Mouse (Mus musculus): ENCODE measurements around the gene Pold1. TPM values are rescaled to one million over a fixed set of nuclear protein-coding genes. Genes with fewer than 3 reads are reported as not detected.

Gene Pold1
- 42.1 and 46.7 TPM in 2 replicates for polyA plus RNA-seq (2012; rRNA removed)
- polyA plus RNA-seq (2014; fragmentation: Nextera tagmentation; extraction: Ambion mirVana), result 37.5 and 40.2 TPM in 2 replicates

DNA sequence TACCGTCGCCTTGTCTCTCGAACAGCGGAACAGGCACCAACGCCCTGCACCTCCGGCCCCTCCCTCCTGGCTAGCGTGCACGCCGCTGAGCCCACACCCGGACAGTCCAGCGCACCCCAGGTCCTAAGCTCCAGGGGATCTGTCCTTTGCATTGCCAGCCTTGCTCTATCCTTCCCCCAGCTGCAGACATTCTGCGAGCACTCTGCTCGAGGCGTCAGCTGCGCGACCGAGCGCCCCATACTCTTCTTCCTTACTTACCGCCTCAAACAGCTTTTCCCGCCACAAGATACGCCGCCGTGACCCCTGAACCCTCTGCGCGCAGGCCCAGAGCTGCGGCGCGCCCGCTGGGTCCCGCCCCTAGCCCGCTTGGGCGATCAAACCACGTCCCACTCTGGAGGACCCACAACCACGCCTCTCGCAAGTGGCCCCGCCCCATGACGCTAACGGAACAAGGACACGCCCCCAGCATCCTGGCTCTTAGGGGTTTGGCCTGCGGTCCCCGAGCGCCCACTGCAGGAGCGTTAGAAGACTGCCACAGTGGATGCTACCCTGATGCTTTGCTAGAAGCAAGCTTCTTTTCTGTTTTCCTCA lies at the start of gene Pold1:
TSS of gene Pold1 (minus strand) at position 353 of the 591 bp plus-strand sequence.
- H3K4me3 ChIP-seq (ENCODE audit: insufficient read depth in 1 of 2, low read depth in 2 of 2, low read length in 2 of 2), result peak within 1 kb of the TSS; percentile 77 to 88
- peaks cover 22% of the 10 kb centered on the region for H3K36me3 ChIP-seq (replicated peaks; ENCODE audit: control insufficient read depth, insufficient read depth, low read depth)
- under 1% methylated on average over 43 of the region's 43 CpGs for WGBS (ENCODE audit: insufficient replicate concordance)
- no peaks in the 10 kb centered on the region for H3K27me3 ChIP-seq (ENCODE audit: control insufficient read depth, insufficient read depth, low read length)
- 0 out of 2 replicates have a peak, but pooled peaks have one; percentile 27 for TF ChIP-seq EP300 (IDR thresholded peaks at IDR 0.05; ENCODE audit: low read depth)
- peak; percentile 99 for TF ChIP-seq CTCF (IDR thresholded peaks at IDR 0.05; ENCODE audit: low read depth)
- no peaks in the 10 kb centered on the region for H3K9me3 ChIP-seq (ENCODE audit: control insufficient read depth, low read length)
- H3K4me2 ChIP-seq (ENCODE audit: low read depth), result peak within 1 kb of the TSS; percentile 99
- H3K9ac ChIP-seq (replicated peaks), result peak within 1 kb of the TSS; percentile 88
- peak within 1 kb of the TSS; percentile 85 for H3K27ac ChIP-seq
- peak; percentile 94 for ATAC-seq (ENCODE audit: insufficient read depth)
- peak; percentile 99 to 100 (median 99) for DNase-seq (ENCODE audit: low read depth in 3 of 3, low spot score in 3 of 3)
- H3K4me1 ChIP-seq (replicated peaks; ENCODE audit: control insufficient read depth in 2 of 2, insufficient read depth in 2 of 2, low read length in 1 of 2), result peaks cover 14 to 18% of the 10 kb centered on the region in 2 experiments

DNA sequence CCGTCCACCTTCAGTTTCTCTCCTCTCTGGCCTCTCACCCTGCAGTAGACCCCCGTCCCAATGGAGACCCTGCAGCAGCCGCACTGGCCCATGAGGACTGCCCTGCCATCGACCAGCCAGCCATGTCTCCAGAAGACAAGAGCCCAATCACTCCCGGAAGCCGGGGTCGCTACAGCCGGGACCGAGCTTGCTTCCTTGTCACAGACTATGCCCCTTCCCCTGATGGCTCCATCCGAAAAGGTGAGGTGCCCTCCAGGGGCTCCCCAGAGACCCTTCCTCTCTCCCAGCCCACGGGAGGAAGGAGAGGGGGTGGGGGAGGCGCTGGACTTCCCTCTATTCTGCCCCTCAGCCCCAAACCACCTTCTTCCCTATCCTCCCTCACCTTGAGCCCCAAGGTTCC lies 49.7 kb upstream of the Pold1 start:
- Histone ChIP-seq H3K27ac (no peak overlapping the region), H3K9ac (replicated peaks) (no peak overlapping the region), H3K4me1 (replicated peaks; ENCODE audit: control insufficient read depth in 2 of 2, insufficient read depth in 2 of 2, low read length in 1 of 2) (no peaks in the 10 kb centered on the region), H3K9me3 (ENCODE audit: control insufficient read depth, low read length) (no peaks in the 10 kb centered on the region), H3K27me3 (ENCODE audit: control insufficient read depth, insufficient read depth, low read length) (peaks cover 16% of the 10 kb centered on the region), H3K4me3 (ENCODE audit: insufficient read depth in 1 of 2, low read depth in 2 of 2, low read length in 2 of 2) (no peak overlapping the region), H3K4me2 (ENCODE audit: low read depth) (no peak overlapping the region), H3K36me3 (replicated peaks; ENCODE audit: control insufficient read depth, insufficient read depth, low read depth) (no peaks in the 10 kb centered on the region)
- DNase-seq (ENCODE audit: low read depth in 3 of 3, low spot score in 3 of 3) (no peak), ATAC-seq (ENCODE audit: insufficient read depth) (no peak)
- no peak for TF ChIP-seq EP300 (IDR thresholded peaks at IDR 0.05; ENCODE audit: low read depth)
- TF ChIP-seq CTCF (IDR thresholded peaks at IDR 0.05; ENCODE audit: low read depth), result no peak
- WGBS (ENCODE audit: insufficient replicate concordance), result 57% methylated on average over 12 of the region's 12 CpGs

DNA sequence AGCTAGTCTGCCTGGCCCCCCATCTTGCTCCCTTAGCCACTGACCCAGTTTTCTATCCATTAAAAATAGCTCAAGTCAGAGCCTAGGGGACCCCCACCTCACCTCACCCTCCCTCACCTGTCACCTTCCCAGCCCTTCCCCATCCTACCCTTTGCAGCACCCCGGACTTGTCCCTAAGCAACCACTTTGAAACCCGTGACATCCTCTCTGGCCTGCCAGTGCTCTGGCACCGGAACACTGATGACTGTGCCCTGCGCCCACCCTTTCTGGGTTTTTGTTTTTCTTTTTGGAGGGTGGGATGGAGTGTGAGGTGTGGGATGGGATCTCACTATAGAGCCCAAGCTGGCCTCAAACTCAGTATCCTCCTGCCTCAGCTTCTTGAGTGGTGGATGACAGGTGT lies 49.0 kb upstream of the Pold1 start:
- ATAC-seq (ENCODE audit: insufficient read depth), result no peak
- WGBS (ENCODE audit: insufficient replicate concordance), result 79% methylated on average over 4 of the region's 4 CpGs

DNA sequence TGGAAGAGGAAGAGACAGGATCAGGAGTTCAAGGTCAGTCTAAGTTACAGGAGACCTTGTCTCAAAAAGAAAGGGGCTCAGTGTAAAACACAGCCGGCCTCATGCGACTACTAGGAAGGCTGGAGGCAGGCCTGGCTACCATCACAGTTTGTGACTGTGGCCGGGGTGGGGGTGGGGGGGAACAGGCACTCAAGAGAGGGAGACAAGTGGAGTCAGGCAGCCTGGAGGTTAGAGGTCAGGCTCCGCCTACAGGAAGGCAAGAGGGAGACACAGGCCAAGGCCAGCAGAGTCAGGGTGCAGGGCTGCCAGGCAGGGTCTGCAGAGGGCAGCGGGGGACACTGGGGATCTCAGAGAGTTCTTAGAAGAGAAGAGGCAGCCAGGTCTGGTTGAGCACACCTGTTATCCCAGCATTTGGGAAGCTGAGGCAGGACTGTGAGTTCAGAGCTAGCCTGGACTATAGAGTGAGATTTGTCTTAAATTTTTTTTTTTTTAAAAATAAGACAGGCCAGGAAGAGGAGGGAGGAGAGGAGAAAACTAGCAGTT lies 48.4 kb upstream of the Pold1 start:
- DNase-seq (ENCODE audit: low read depth in 3 of 3, low spot score in 3 of 3), result no peak
- TF ChIP-seq CTCF (IDR thresholded peaks at IDR 0.05; ENCODE audit: low read depth) (no peak), EP300 (IDR thresholded peaks at IDR 0.05; ENCODE audit: low read depth) (no peak)
- Histone ChIP-seq H3K4me1 (replicated peaks; ENCODE audit: control insufficient read depth in 2 of 2, insufficient read depth in 2 of 2, low read length in 1 of 2) (no peaks in the 10 kb centered on the region), H3K27ac (no peak overlapping the region), H3K9ac (replicated peaks) (no peak overlapping the region), H3K4me3 (ENCODE audit: insufficient read depth in 1 of 2, low read depth in 2 of 2, low read length in 2 of 2) (no peak overlapping the region), H3K9me3 (ENCODE audit: control insufficient read depth, low read length) (no peaks in the 10 kb centered on the region), H3K27me3 (ENCODE audit: control insufficient read depth, insufficient read depth, low read length) (peaks cover 20% of the 10 kb centered on the region), H3K36me3 (replicated peaks; ENCODE audit: control insufficient read depth, insufficient read depth, low read depth) (no peaks in the 10 kb centered on the region), H3K4me2 (ENCODE audit: low read depth) (no peak overlapping the region)
- WGBS (ENCODE audit: insufficient replicate concordance), result 42% methylated on average over 5 of the region's 5 CpGs
- no peak for ATAC-seq (ENCODE audit: insufficient read depth)

More for the DNA sequence above, 49.0 kb upstream of the Pold1 start:
- Histone ChIP-seq H3K4me2 (ENCODE audit: low read depth) (no peak overlapping the region), H3K36me3 (replicated peaks; ENCODE audit: control insufficient read depth, insufficient read depth, low read depth) (no peaks in the 10 kb centered on the region), H3K4me1 (replicated peaks; ENCODE audit: control insufficient read depth in 2 of 2, insufficient read depth in 2 of 2, low read length in 1 of 2) (no peaks in the 10 kb centered on the region), H3K27me3 (ENCODE audit: control insufficient read depth, insufficient read depth, low read length) (peaks cover 16% of the 10 kb centered on the region), H3K27ac (no peak overlapping the region), H3K4me3 (ENCODE audit: insufficient read depth in 1 of 2, low read depth in 2 of 2, low read length in 2 of 2) (no peak overlapping the region), H3K9me3 (ENCODE audit: control insufficient read depth, low read length) (no peaks in the 10 kb centered on the region), H3K9ac (replicated peaks) (no peak overlapping the region)
- no peak for TF ChIP-seq EP300 (IDR thresholded peaks at IDR 0.05; ENCODE audit: low read depth)
- TF ChIP-seq CTCF (IDR thresholded peaks at IDR 0.05; ENCODE audit: low read depth), result no peak
- no peak for DNase-seq (ENCODE audit: low read depth in 3 of 3, low spot score in 3 of 3)

DNA sequence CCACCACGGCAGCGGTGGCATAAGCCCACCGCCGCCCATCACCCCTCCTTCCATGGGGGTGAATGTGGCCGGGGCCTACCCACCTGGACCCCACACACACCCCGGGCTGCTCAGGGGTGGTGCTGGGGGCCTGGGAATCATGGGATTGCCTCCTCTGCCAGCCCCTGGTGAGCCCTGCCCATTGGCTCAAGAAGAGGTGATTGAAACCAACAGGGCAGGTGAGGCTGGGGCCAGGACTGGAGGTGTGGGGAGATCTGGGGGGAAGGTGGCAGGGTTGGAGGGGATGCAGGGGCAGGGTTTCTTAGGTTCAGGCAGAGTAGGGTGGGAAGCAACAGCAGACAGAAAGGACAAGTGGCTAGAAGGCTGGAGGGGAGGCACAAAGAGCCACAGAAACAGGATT lies 47.4 kb upstream of the Pold1 start:
- H3K9ac ChIP-seq (replicated peaks), result no peak overlapping the region

More for the DNA sequence above, 47.4 kb upstream of the Pold1 start:
- Histone ChIP-seq H3K27me3 (ENCODE audit: control insufficient read depth, insufficient read depth, low read length) (peaks cover 27% of the 10 kb centered on the region), H3K4me2 (ENCODE audit: low read depth) (no peak overlapping the region), H3K36me3 (replicated peaks; ENCODE audit: control insufficient read depth, insufficient read depth, low read depth) (no peaks in the 10 kb centered on the region), H3K27ac (no peak overlapping the region), H3K4me3 (ENCODE audit: insufficient read depth in 1 of 2, low read depth in 2 of 2, low read length in 2 of 2) (no peak overlapping the region), H3K9me3 (ENCODE audit: control insufficient read depth, low read length) (no peaks in the 10 kb centered on the region), H3K4me1 (replicated peaks; ENCODE audit: control insufficient read depth in 2 of 2, insufficient read depth in 2 of 2, low read length in 1 of 2) (no peaks in the 10 kb centered on the region)
- DNase-seq (ENCODE audit: low read depth in 3 of 3, low spot score in 3 of 3) (no peak), ATAC-seq (ENCODE audit: insufficient read depth) (no peak)
- TF ChIP-seq EP300 (IDR thresholded peaks at IDR 0.05; ENCODE audit: low read depth) (no peak), CTCF (IDR thresholded peaks at IDR 0.05; ENCODE audit: low read depth) (no peak)
- 60% methylated on average over 6 of the region's 6 CpGs for WGBS (ENCODE audit: insufficient replicate concordance)
